Mouse (Mus musculus) embryonic facial prominence, embryonic 13.5 days (tissue): ENCODE results near the gene Por. TPM values are rescaled to one million over a fixed set of nuclear protein-coding genes. Genes with fewer than 3 reads are reported as not detected.

ENCODE experiments used
- ATAC-seq: fragments of 200-750 bp; cut with Nextera tagmentation; 2 replicates; pipeline ENCODE4 v1.8.0; 2017; ENCODE audit warnings: low read depth; ENCODE audit not compliant: insufficient number of reproducible peaks, insufficient read depth, low FRiP score, low TSS enrichment
- H3K27ac ChIP-seq: fragments of 300-500 bp; sonication (generic); 2 replicates; pipeline ENCODE4 v1.5.1; 2015; ENCODE audit warnings: moderate library complexity, mild to moderate bottlenecking, inconsistent platforms
- H3K27me3 ChIP-seq: fragments of 300-500 bp; sonication (generic); 2 replicates; pipeline ENCODE4 v1.6.1; 2015; ENCODE audit warnings: mild to moderate bottlenecking, inconsistent platforms
- H3K36me3 ChIP-seq: fragments of 300-500 bp; sonication (generic); 2 replicates; pipeline ENCODE4 v1.6.1; 2015; ENCODE audit warnings: mild to moderate bottlenecking, inconsistent platforms
- H3K4me1 ChIP-seq: fragments of 300-500 bp; sonication (generic); 2 replicates; pipeline ENCODE4 v1.6.1; 2015; ENCODE audit warnings: inconsistent platforms
- H3K4me2 ChIP-seq: fragments of 300-500 bp; sonication (generic); 2 replicates; pipeline ENCODE4 v1.6.1; 2015; ENCODE audit warnings: moderate library complexity, mild to moderate bottlenecking, inconsistent platforms
- H3K4me3 ChIP-seq: fragments of 300-500 bp; sonication (generic); 2 replicates; pipeline ENCODE4 v1.5.1; 2015; ENCODE audit warnings: mild to moderate bottlenecking, inconsistent platforms
- H3K9ac ChIP-seq: fragments of 300-500 bp; sonication (generic); 2 replicates; pipeline ENCODE4 v1.6.1; 2015; ENCODE audit warnings: mild to moderate bottlenecking, inconsistent platforms
- H3K9me3 ChIP-seq: fragments of 300-500 bp; sonication (generic); 2 replicates; pipeline ENCODE4 v1.6.1; 2016; ENCODE audit warnings: inconsistent platforms
- WGBS: fragments of 180-500 bp; shearing (Covaris S2); methylation state at CpG from one replicate; pipeline ENCODE4 v1.1.7; 2015; ENCODE audit warnings: mixed read lengths; 5-methylcytosine and 5-hydroxymethylcytosine counted together
- polyA plus RNA-seq: library from polyadenylated mRNA; unstranded; fragments of >200 nt; fragmentation: Nextera tagmentation; extraction: Ambion mirVana; gene quantifications from 2 replicates; pipeline ENCODE4 v1.2.1, GENCODE M21; 2015

Por gene
- polyA plus RNA-seq, 1 experiment from 2014 or later: 75.0 TPM

- ATAC-seq: no peak
- Histone ChIP-seq H3K36me3 (no peaks in the 10 kb centered on the region), H3K4me1 (peaks cover 9% of the 10 kb centered on the region), H3K27ac (no peak overlapping the region), H3K4me3 (no peak overlapping the region), H3K9me3 (no peaks in the 10 kb centered on the region), H3K9ac (no peak overlapping the region), H3K4me2 (no peak overlapping the region), H3K27me3 (no peaks in the 10 kb centered on the region)
- 95% methylated on average over 6 of the region's 6 CpGs for WGBS
Observed at GRCm38 (mm10) chr5:135678481-135678880, 8.6 kb downstream of the Por start.

GRCm38 (mm10) chr5:135680967-135681545, 11.2 kb downstream of the Por start:
- Histone ChIP-seq H3K27ac (no peak overlapping the region), H3K4me3 (no peak overlapping the region), H3K9me3 (no peaks in the 10 kb centered on the region), H3K4me1 (no peaks in the 10 kb centered on the region), H3K4me2 (no peak overlapping the region), H3K9ac (no peak overlapping the region), H3K27me3 (no peaks in the 10 kb centered on the region), H3K36me3 (no peaks in the 10 kb centered on the region)
- no peak for ATAC-seq
- 73% methylated on average over 6 of the region's 6 CpGs for WGBS

GRCm38 (mm10) chr5:135682009-135682408, 12.2 kb downstream of the Por start:
- WGBS: 96% methylated on average over 5 of the region's 5 CpGs

GRCm38 (mm10) chr5:135682942-135683570, 13.2 kb downstream of the Por start:
- Histone ChIP-seq H3K27me3 (no peaks in the 10 kb centered on the region), H3K36me3 (no peaks in the 10 kb centered on the region), H3K4me2 (no peak overlapping the region), H3K4me1 (no peaks in the 10 kb centered on the region), H3K9ac (no peak overlapping the region), H3K27ac (no peak overlapping the region), H3K9me3 (no peaks in the 10 kb centered on the region), H3K4me3 (no peak overlapping the region)
- ATAC-seq: no peak
- WGBS: 88% methylated on average over 12 of the region's 12 CpGs

More at GRCm38 (mm10) chr5:135682009-135682408, 12.2 kb downstream of the Por start:
- Histone ChIP-seq H3K36me3 (no peaks in the 10 kb centered on the region), H3K9me3 (no peaks in the 10 kb centered on the region), H3K4me3 (no peak overlapping the region), H3K27ac (no peak overlapping the region), H3K27me3 (no peaks in the 10 kb centered on the region), H3K4me2 (no peak overlapping the region), H3K4me1 (no peaks in the 10 kb centered on the region), H3K9ac (no peak overlapping the region)
- no peak for ATAC-seq

- Histone ChIP-seq H3K9me3 (no peaks in the 10 kb centered on the region), H3K4me1 (peaks cover 21% of the 10 kb centered on the region), H3K27me3 (no peaks in the 10 kb centered on the region), H3K4me2 (peak overlapping the region; percentile 95), H3K36me3 (0 out of 2 replicates have a peak, but pooled peaks cover 3% of the 10 kb centered on the region), H3K27ac (no peak overlapping the region), H3K9ac (0 out of 2 replicates have a peak overlapping the region, but pooled peaks have one; percentile 84), H3K4me3 (peak overlapping the region; percentile 81)
- ATAC-seq: no peak
- 90% methylated on average over 5 of the region's 5 CpGs for WGBS
Observed at GRCm38 (mm10) chr5:135690401-135690800, 20.6 kb downstream of the Por start.

GRCm38 (mm10) chr5:135691266-135691665, 21.4 kb downstream of the Por start:
- ATAC-seq: no peak
- H3K4me2 ChIP-seq: no peak overlapping the region
- H3K36me3 ChIP-seq: 0 out of 2 replicates have a peak, but pooled peaks cover 3% of the 10 kb centered on the region
- no peak overlapping the region for H3K27ac ChIP-seq
- no peak overlapping the region for H3K4me3 ChIP-seq
- peaks cover 24% of the 10 kb centered on the region for H3K4me1 ChIP-seq
- no peak overlapping the region for H3K9ac ChIP-seq
- 83% methylated on average over 4 of the region's 4 CpGs for WGBS
- H3K27me3 ChIP-seq: no peaks in the 10 kb centered on the region
- no peaks in the 10 kb centered on the region for H3K9me3 ChIP-seq

GRCm38 (mm10) chr5:135693281-135693853, 23.5 kb downstream of the Por start:
- Histone ChIP-seq H3K27me3 (no peaks in the 10 kb centered on the region), H3K27ac (no peak overlapping the region), H3K4me1 (peaks cover 21% of the 10 kb centered on the region), H3K9me3 (no peaks in the 10 kb centered on the region), H3K36me3 (peaks cover 7% of the 10 kb centered on the region), H3K4me2 (no peak overlapping the region), H3K9ac (no peak overlapping the region), H3K4me3 (no peak overlapping the region)
- no peak for ATAC-seq
- 94% methylated on average over 5 of the region's 5 CpGs for WGBS

- Histone ChIP-seq H3K4me2 (no peak overlapping the region), H3K4me3 (no peak overlapping the region), H3K27ac (no peak overlapping the region), H3K36me3 (peaks cover 20% of the 10 kb centered on the region), H3K27me3 (no peaks in the 10 kb centered on the region), H3K9ac (no peak overlapping the region), H3K9me3 (no peaks in the 10 kb centered on the region), H3K4me1 (peaks cover 12% of the 10 kb centered on the region)
- ATAC-seq: 0 out of 2 replicates have a peak, but pooled peaks have one; percentile 20
- 28% methylated on average over 7 of the region's 7 CpGs for WGBS
Observed at GRCm38 (mm10) chr5:135695277-135695721, 25.5 kb downstream of the Por start.

GRCm38 (mm10) chr5:135697711-135698111, 27.9 kb downstream of the Por start:
- Histone ChIP-seq H3K27me3 (no peaks in the 10 kb centered on the region), H3K4me2 (no peak overlapping the region), H3K4me3 (no peak overlapping the region), H3K9ac (no peak overlapping the region), H3K36me3 (peaks cover 24% of the 10 kb centered on the region), H3K9me3 (no peaks in the 10 kb centered on the region), H3K27ac (no peak overlapping the region), H3K4me1 (peaks cover 10% of the 10 kb centered on the region; the same call in 1 of the 2 replicates)
- ATAC-seq: no peak
- 91% methylated on average over 5 of the region's 5 CpGs for WGBS

GRCm38 (mm10) chr5:135701601-135702000, 31.8 kb downstream of the Por start:
- 94% methylated on average over 4 of the region's 4 CpGs for WGBS
- no peak overlapping the region for H3K9ac ChIP-seq
- no peak overlapping the region for H3K4me3 ChIP-seq
- H3K4me1 ChIP-seq: no peaks in the 10 kb centered on the region
- H3K9me3 ChIP-seq: no peaks in the 10 kb centered on the region
- peaks cover 36% of the 10 kb centered on the region for H3K36me3 ChIP-seq
- H3K4me2 ChIP-seq: no peak overlapping the region
- ATAC-seq: no peak
- H3K27ac ChIP-seq: no peak overlapping the region
- no peaks in the 10 kb centered on the region for H3K27me3 ChIP-seq

GRCm38 (mm10) chr5:135702190-135702589, 32.4 kb downstream of the Por start:
- H3K4me3 ChIP-seq: no peak overlapping the region
- no peak overlapping the region for H3K4me2 ChIP-seq
- H3K4me1 ChIP-seq: no peaks in the 10 kb centered on the region
- H3K36me3 ChIP-seq: peaks cover 42% of the 10 kb centered on the region
- WGBS: 92% methylated on average over 6 of the region's 6 CpGs
- H3K9ac ChIP-seq: no peak overlapping the region
- H3K9me3 ChIP-seq: no peaks in the 10 kb centered on the region
- no peaks in the 10 kb centered on the region for H3K27me3 ChIP-seq
- no peak for ATAC-seq
- no peak overlapping the region for H3K27ac ChIP-seq

- H3K4me3 ChIP-seq: no peak overlapping the region
- H3K4me1 ChIP-seq: no peaks in the 10 kb centered on the region
- peaks cover 45% of the 10 kb centered on the region for H3K36me3 ChIP-seq
- H3K4me2 ChIP-seq: no peak overlapping the region
- WGBS: 81% methylated on average over 15 of the region's 15 CpGs
- ATAC-seq: no peak
- H3K27me3 ChIP-seq: no peaks in the 10 kb centered on the region
- H3K9me3 ChIP-seq: no peaks in the 10 kb centered on the region
- H3K27ac ChIP-seq: no peak overlapping the region
- no peak overlapping the region for H3K9ac ChIP-seq
Observed at GRCm38 (mm10) chr5:135702682-135703192, 32.9 kb downstream of the Por start.
